Mouse (Mus musculus) layer of hippocampus, postnatal 10 days (tissue): ENCODE data around the gene Chrm4. TPM values are rescaled to one million over a fixed set of nuclear protein-coding genes. Genes with fewer than 3 reads are reported as not detected.

Source experiments
- DNase-seq, 2 experiments: peaks; one replicate each; pipeline ENCODE4 v3.0.0; 2021; ENCODE audit warnings: low spot score in 2 of 2
- total RNA-seq, 2 experiments: library from RNA; stranded (reverse); gene quantifications; 2 replicates each; pipeline ENCODE4 v1.2.3; 2021

The Chrm4 gene
- total RNA-seq, 2 experiments from 2014 or later = 20.0 to 21.3 TPM

GRCm38 (mm10) chr2:91939303-91939935 lies 12.4 kb downstream of the Chrm4 start:
- no peak for DNase-seq

GRCm38 (mm10) chr2:91942356-91942755 lies 15.3 kb downstream of the Chrm4 start:
- DNase-seq = no peak

GRCm38 (mm10) chr2:91944170-91944950 lies 17.3 kb downstream of the Chrm4 start:
- peak; percentile 89 for DNase-seq

- no peak for DNase-seq
These were observed 18.4 kb downstream of the Chrm4 start, which contains the start of gene Gm9821 for GRCm38 (mm10) chr2:91945483-91945882. TSS of gene Gm9821 (plus strand) at chr2:91945703.

GRCm38 (mm10) chr2:91946836-91947235 lies 19.8 kb downstream of the Chrm4 start:
- DNase-seq = peak in 1 of 2 experiments; percentile 23

- peak in 1 of 2 experiments; percentile 28 for DNase-seq
These were observed 20.5 kb downstream of the Chrm4 start for GRCm38 (mm10) chr2:91947397-91948150.

- no peak for DNase-seq
These were observed 21.1 kb downstream of the Chrm4 start for GRCm38 (mm10) chr2:91948151-91948509.

- no peak for DNase-seq
These were observed 21.8 kb downstream of the Chrm4 start for GRCm38 (mm10) chr2:91948792-91949241.

GRCm38 (mm10) chr2:91949411-91950274 lies 22.6 kb downstream of the Chrm4 start:
- DNase-seq = peak; percentile 45 to 57

GRCm38 (mm10) chr2:91950275-91951085 lies 23.4 kb downstream of the Chrm4 start:
- peak in 1 of 2 experiments; percentile 42 for DNase-seq

- DNase-seq = peak in 1 of 2 experiments; percentile 20
These were observed 26.8 kb downstream of the Chrm4 start for GRCm38 (mm10) chr2:91953825-91954224.

GRCm38 (mm10) chr2:91955121-91955591 lies 28.1 kb downstream of the Chrm4 start:
- peak in 1 of 2 experiments; percentile 12 for DNase-seq

GRCm38 (mm10) chr2:91955875-91956274 lies 28.8 kb downstream of the Chrm4 start:
- no peak for DNase-seq

GRCm38 (mm10) chr2:91957096-91957495 lies 30.0 kb downstream of the Chrm4 start:
- peak; percentile 72 to 77 for DNase-seq

- no peak for DNase-seq
These were observed 31.0 kb downstream of the Chrm4 start for GRCm38 (mm10) chr2:91958049-91958448.

- peak; percentile 61 to 73 for DNase-seq
These were observed 31.8 kb downstream of the Chrm4 start for GRCm38 (mm10) chr2:91958701-91959457.

GRCm38 (mm10) chr2:91959544-91960410 lies 32.7 kb downstream of the Chrm4 start:
- no peak for DNase-seq

- no peak for DNase-seq
These were observed 33.4 kb downstream of the Chrm4 start for GRCm38 (mm10) chr2:91960459-91960858.
